Mouse (Mus musculus): ENCODE results near the gene Fam76a.
"Not testable (repeated sequence)": the region's sequence is repeated elsewhere in the genome, so short reads cannot be mapped to it uniquely, and the experiment has no call there.

Fam76a gene

GRCm38 (mm10) chr4:132944776-132945175, 22.4 kb upstream of the Fam76a start:
- no peak for DNase-seq (ENCODE audit: low spot score)

GRCm38 (mm10) chr4:132944106-132944505, 21.7 kb upstream of the Fam76a start:
- DNase-seq (ENCODE audit: low spot score), result no peak

GRCm38 (mm10) chr4:132943088-132943487, 20.7 kb upstream of the Fam76a start:
- no peak for DNase-seq (ENCODE audit: low spot score)

GRCm38 (mm10) chr4:132941012-132941729, 18.8 kb upstream of the Fam76a start:
- DNase-seq (ENCODE audit: low spot score), result no peak

GRCm38 (mm10) chr4:132939421-132940127, 17.2 kb upstream of the Fam76a start:
- peak; percentile 90 for DNase-seq (ENCODE audit: low spot score)

GRCm38 (mm10) chr4:132938181-132938941, 16.0 kb upstream of the Fam76a start:
- DNase-seq (ENCODE audit: low spot score), result no peak

- DNase-seq (ENCODE audit: low spot score), result no peak
Observed at GRCm38 (mm10) chr4:132934639-132935038, 12.3 kb upstream of the Fam76a start.

- no peak for DNase-seq (ENCODE audit: low spot score)
Observed at GRCm38 (mm10) chr4:132932752-132933404, 10.5 kb upstream of the Fam76a start.

GRCm38 (mm10) chr4:132930784-132931183, 8.4 kb upstream of the Fam76a start:
- peak; percentile 64 for DNase-seq (ENCODE audit: low spot score)

GRCm38 (mm10) chr4:132926520-132926919, 4.2 kb upstream of the Fam76a start:
- DNase-seq (ENCODE audit: low spot score), result not testable (repeated sequence)

- peak; percentile 74 for DNase-seq (ENCODE audit: low spot score)
Observed at GRCm38 (mm10) chr4:132922061-132922530, 262 bp downstream of the Fam76a start.

GRCm38 (mm10) chr4:132921488-132921887, 870 bp downstream of the Fam76a start:
- no peak for DNase-seq (ENCODE audit: low spot score)

GRCm38 (mm10) chr4:132920171-132920570, 2.2 kb downstream of the Fam76a start:
- DNase-seq (ENCODE audit: low spot score), result no peak

GRCm38 (mm10) chr4:132918493-132918892, 3.9 kb downstream of the Fam76a start:
- peak; percentile 52 for DNase-seq (ENCODE audit: low spot score)

GRCm38 (mm10) chr4:132912156-132912555, 10.2 kb downstream of the Fam76a start:
- DNase-seq (ENCODE audit: low spot score), result no peak

- DNase-seq (ENCODE audit: low spot score), result no peak
Observed at GRCm38 (mm10) chr4:132905843-132906360, 16.5 kb downstream of the Fam76a start.

- DNase-seq (ENCODE audit: low spot score), result no peak
Observed at GRCm38 (mm10) chr4:132904765-132905309, 17.5 kb downstream of the Fam76a start.

GRCm38 (mm10) chr4:132904071-132904470, 18.3 kb downstream of the Fam76a start:
- DNase-seq (ENCODE audit: low spot score), result no peak

GRCm38 (mm10) chr4:132898197-132898596, 24.2 kb downstream of the Fam76a start:
- DNase-seq (ENCODE audit: low spot score), result no peak

GRCm38 (mm10) chr4:132894402-132894801, 28.0 kb downstream of the Fam76a start:
- no peak for DNase-seq (ENCODE audit: low spot score)

- no peak for DNase-seq (ENCODE audit: low spot score)
Observed at GRCm38 (mm10) chr4:132884844-132885374, 37.4 kb downstream of the Fam76a start.

All from testis, postnatal 10 days (tissue).